Mouse (Mus musculus): ENCODE measurements around the gene Rabif.

Gene Rabif

GRCm38 (mm10) chr1:134552396-134552795 is 57.9 kb downstream of the Rabif start:
- no peak for DNase-seq (ENCODE audit: low spot score)

GRCm38 (mm10) chr1:134555240-134555870 is 60.9 kb downstream of the Rabif start:
- no peak for DNase-seq (ENCODE audit: low spot score)

- DNase-seq (ENCODE audit: low spot score): no peak
Observed at GRCm38 (mm10) chr1:134555871-134556670, 61.6 kb downstream of the Rabif start.

- DNase-seq (ENCODE audit: low spot score): peak; percentile 83
Observed at GRCm38 (mm10) chr1:134556671-134557218, 62.3 kb downstream of the Rabif start.
